Mouse (Mus musculus): ENCODE data around the gene P3h4. TPM values are rescaled to one million over a fixed set of nuclear protein-coding genes. Genes with fewer than 3 reads are reported as not detected.

The P3h4 gene
- polyA plus RNA-seq, 1 experiment = 19.6 TPM

GRCm38 (mm10) chr11:100421537-100421936 is 6.9 kb upstream of the P3h4 start:
- no peak for DNase-seq
- H3K4me3 ChIP-seq (replicated peaks; ENCODE audit: insufficient read depth, low read depth, low read length) = no peak overlapping the region
- H3K27ac ChIP-seq (ENCODE audit: insufficient read depth, low read length) = no peak overlapping the region
- H3K4me1 ChIP-seq (ENCODE audit: control insufficient read depth, insufficient read depth, low read length) = peaks cover 2% of the 10 kb centered on the region; the same call in 1 of the 2 replicates
- no peak for TF ChIP-seq CTCF (IDR thresholded peaks at IDR 0.05; ENCODE audit: borderline replicate concordance, insufficient read depth, low read depth, low read length)
- TF ChIP-seq POLR2A (IDR thresholded peaks at IDR 0.05; ENCODE audit: borderline replicate concordance, insufficient read depth, low read length) = no peak
- H3K27me3 ChIP-seq (ENCODE audit: control insufficient read depth, insufficient read depth, low read length) = no peaks in the 10 kb centered on the region
- 37% methylated on average over 8 of the region's 8 CpGs for WGBS

- peak within 1 kb of the TSS; percentile 52 for H3K4me3 ChIP-seq (replicated peaks; ENCODE audit: insufficient read depth, low read depth, low read length)
- TF ChIP-seq CTCF (IDR thresholded peaks at IDR 0.05; ENCODE audit: borderline replicate concordance, insufficient read depth, low read depth, low read length) = no peak
- no peak for TF ChIP-seq POLR2A (IDR thresholded peaks at IDR 0.05; ENCODE audit: borderline replicate concordance, insufficient read depth, low read length)
- DNase-seq = no peak
- H3K27ac ChIP-seq (ENCODE audit: insufficient read depth, low read length) = no peak within 1 kb of the TSS
- WGBS = 7% methylated on average over 30 of the region's 31 CpGs
- peaks cover 9% of the 10 kb centered on the region; the same call in 1 of the 2 replicates for H3K4me1 ChIP-seq (ENCODE audit: control insufficient read depth, insufficient read depth, low read length)
- H3K27me3 ChIP-seq (ENCODE audit: control insufficient read depth, insufficient read depth, low read length) = no peaks in the 10 kb centered on the region
Observed at GRCm38 (mm10) chr11:100414914-100415822, 532 bp upstream of the P3h4 start, which contains the start of gene Fkbp10. Gene Fkbp10 (plus strand): TSS chr11:100415697.

- Histone ChIP-seq H3K27ac (ENCODE audit: insufficient read depth, low read length) (no peak overlapping the region), H3K4me3 (replicated peaks; ENCODE audit: insufficient read depth, low read depth, low read length) (peak overlapping the region; percentile 52), H3K27me3 (ENCODE audit: control insufficient read depth, insufficient read depth, low read length) (no peaks in the 10 kb centered on the region), H3K4me1 (ENCODE audit: control insufficient read depth, insufficient read depth, low read length) (peaks cover 23% of the 10 kb centered on the region)
- TF ChIP-seq POLR2A (IDR thresholded peaks at IDR 0.05; ENCODE audit: borderline replicate concordance, insufficient read depth, low read length) = no peak
- no peak for TF ChIP-seq CTCF (IDR thresholded peaks at IDR 0.05; ENCODE audit: borderline replicate concordance, insufficient read depth, low read depth, low read length)
- DNase-seq = no peak
- 89% methylated on average over 11 of the region's 11 CpGs for WGBS
Observed at GRCm38 (mm10) chr11:100413541-100413940, 1.1 kb downstream of the P3h4 start.

- Histone ChIP-seq H3K4me3 (replicated peaks; ENCODE audit: insufficient read depth, low read depth, low read length) (no peak overlapping the region), H3K27ac (ENCODE audit: insufficient read depth, low read length) (no peak overlapping the region), H3K27me3 (ENCODE audit: control insufficient read depth, insufficient read depth, low read length) (no peaks in the 10 kb centered on the region), H3K4me1 (ENCODE audit: control insufficient read depth, insufficient read depth, low read length) (peaks cover 38% of the 10 kb centered on the region)
- WGBS = 93% methylated on average over 11 of the region's 11 CpGs
- no peak for DNase-seq
- TF ChIP-seq CTCF (IDR thresholded peaks at IDR 0.05; ENCODE audit: borderline replicate concordance, insufficient read depth, low read depth, low read length) (no peak), POLR2A (IDR thresholded peaks at IDR 0.05; ENCODE audit: borderline replicate concordance, insufficient read depth, low read length) (no peak)
Observed at GRCm38 (mm10) chr11:100411736-100412135, 2.9 kb downstream of the P3h4 start.

GRCm38 (mm10) chr11:100409686-100410085 is 5.0 kb downstream of the P3h4 start:
- no peaks in the 10 kb centered on the region for H3K27me3 ChIP-seq (ENCODE audit: control insufficient read depth, insufficient read depth, low read length)
- no peak overlapping the region for H3K4me3 ChIP-seq (replicated peaks; ENCODE audit: insufficient read depth, low read depth, low read length)
- peaks cover 45% of the 10 kb centered on the region for H3K4me1 ChIP-seq (ENCODE audit: control insufficient read depth, insufficient read depth, low read length)
- TF ChIP-seq CTCF (IDR thresholded peaks at IDR 0.05; ENCODE audit: borderline replicate concordance, insufficient read depth, low read depth, low read length) (no peak), POLR2A (IDR thresholded peaks at IDR 0.05; ENCODE audit: borderline replicate concordance, insufficient read depth, low read length) (no peak)
- H3K27ac ChIP-seq (ENCODE audit: insufficient read depth, low read length) = no peak overlapping the region; the same call in 1 of the 2 replicates
- WGBS = 15% methylated on average over 3 of the region's 3 CpGs
- peak in 1 of 2 experiments; percentile 60 for DNase-seq

- Histone ChIP-seq H3K27ac (ENCODE audit: insufficient read depth, low read length) (peak overlapping the region; percentile 63; the same call in 1 of the 2 replicates), H3K4me3 (replicated peaks; ENCODE audit: insufficient read depth, low read depth, low read length) (no peak overlapping the region), H3K27me3 (ENCODE audit: control insufficient read depth, insufficient read depth, low read length) (no peaks in the 10 kb centered on the region), H3K4me1 (ENCODE audit: control insufficient read depth, insufficient read depth, low read length) (peaks cover 44% of the 10 kb centered on the region)
- WGBS = 93% methylated on average over 12 of the region's 12 CpGs
- DNase-seq = no peak
- TF ChIP-seq POLR2A (IDR thresholded peaks at IDR 0.05; ENCODE audit: borderline replicate concordance, insufficient read depth, low read length) (no peak), CTCF (IDR thresholded peaks at IDR 0.05; ENCODE audit: borderline replicate concordance, insufficient read depth, low read depth, low read length) (no peak)
Observed at GRCm38 (mm10) chr11:100408835-100409462, 5.7 kb downstream of the P3h4 start.

GRCm38 (mm10) chr11:100408076-100408834 is 6.4 kb downstream of the P3h4 start:
- Histone ChIP-seq H3K27me3 (ENCODE audit: control insufficient read depth, insufficient read depth, low read length) (no peaks in the 10 kb centered on the region), H3K4me1 (ENCODE audit: control insufficient read depth, insufficient read depth, low read length) (peaks cover 41% of the 10 kb centered on the region), H3K4me3 (replicated peaks; ENCODE audit: insufficient read depth, low read depth, low read length) (no peak overlapping the region), H3K27ac (ENCODE audit: insufficient read depth, low read length) (peak overlapping the region; percentile 63)
- DNase-seq = peak; percentile 80 to 83
- 32% methylated on average over 10 of the region's 10 CpGs for WGBS
- TF ChIP-seq CTCF (IDR thresholded peaks at IDR 0.05; ENCODE audit: borderline replicate concordance, insufficient read depth, low read depth, low read length) = peak; percentile 72
- no peak for TF ChIP-seq POLR2A (IDR thresholded peaks at IDR 0.05; ENCODE audit: borderline replicate concordance, insufficient read depth, low read length)

Data from cerebellum, adult 2 months (tissue).